Comparison of ENCODE assay signal across 30 mouse cellular contexts in genomic region chr2:28240920-28241319, GRCm38 (mm10).
"Had no signal": no experiment of that assay in that cellular context is flagged by ENCODE, and none has a peak within 500 bp of the region (broad histone marks: within the 10 kb centered on the region; RNA-seq: fewer than 3 reads in every experiment).

No protein-coding gene starts in this region.

- H3K4me1 ChIP-seq: liver, embryonic 12.5 days; liver, embryonic 13.5 days; liver, embryonic 15.5 days; lung, embryonic 15.5 days; midbrain, embryonic 12.5 days; midbrain, embryonic 13.5 days had no signal

- H3K4me3 ChIP-seq: left cerebral cortex, adult 2 months; limb, embryonic 10.5 days; limb, embryonic 12.5 days; limb, embryonic 13.5 days; limb, embryonic 15.5 days; liver, embryonic 12.5 days; liver, embryonic 13.5 days; liver, embryonic 15.5 days; lung, embryonic 15.5 days; megakaryocyte, embryonic 14.5 days; midbrain, embryonic 10.5 days; midbrain, embryonic 12.5 days; midbrain, embryonic 13.5 days; midbrain, embryonic 15.5 days had no signal

- H3K4me2 ChIP-seq: limb, embryonic 12.5 days; limb, embryonic 15.5 days; liver, embryonic 11.5 days; liver, embryonic 12.5 days; liver, embryonic 13.5 days; liver, embryonic 15.5 days; lung, embryonic 14.5 days; lung, embryonic 15.5 days; midbrain, embryonic 11.5 days; midbrain, embryonic 12.5 days; midbrain, embryonic 13.5 days; midbrain, embryonic 15.5 days had no signal

- H3K9ac ChIP-seq: limb, embryonic 12.5 days; limb, embryonic 15.5 days; liver, embryonic 12.5 days; liver, embryonic 13.5 days; liver, embryonic 14.5 days; liver, embryonic 15.5 days; liver, postnatal 0 days; lung, embryonic 14.5 days; lung, embryonic 15.5 days; midbrain, embryonic 12.5 days; midbrain, embryonic 13.5 days; midbrain, embryonic 15.5 days had no signal

- ATAC-seq: liver, embryonic 12.5 days; liver, postnatal 0 days; midbrain, embryonic 13.5 days; midbrain, embryonic 15.5 days; midbrain, embryonic 16.5 days had no signal

- H3K36me3 ChIP-seq: limb, embryonic 10.5 days; limb, embryonic 12.5 days; limb, embryonic 13.5 days; limb, embryonic 15.5 days; liver, embryonic 12.5 days; liver, embryonic 13.5 days; liver, embryonic 15.5 days; lung, embryonic 15.5 days; midbrain, embryonic 10.5 days; midbrain, embryonic 12.5 days; midbrain, embryonic 13.5 days; midbrain, embryonic 15.5 days had no signal

- DNase-seq: left cerebral cortex, postnatal 4 days; liver; liver, embryonic 13.5 days; liver, postnatal 0 days; lung, adult 18-20 months; lung, adult 2 months; lung, embryonic 14.5 days; lung, postnatal 10 days; lung, postnatal 14 days; lung, postnatal 36 days; lung, postnatal 4 days; midbrain, embryonic 14.5 days had no signal

- H3K9me3 ChIP-seq: limb, embryonic 10.5 days; limb, embryonic 12.5 days; limb, embryonic 13.5 days; limb, embryonic 15.5 days; liver, embryonic 12.5 days; liver, embryonic 13.5 days; liver, embryonic 15.5 days; lung, embryonic 15.5 days; midbrain, embryonic 12.5 days; midbrain, embryonic 13.5 days; midbrain, embryonic 15.5 days had no signal

- H3K27me3 ChIP-seq: limb, embryonic 13.5 days; limb, embryonic 15.5 days; liver, embryonic 13.5 days; lung, embryonic 15.5 days; midbrain, embryonic 12.5 days; midbrain, embryonic 13.5 days; midbrain, embryonic 15.5 days had no signal

- H3K27ac ChIP-seq: limb, embryonic 12.5 days; limb, embryonic 13.5 days; limb, embryonic 15.5 days; liver, embryonic 12.5 days; liver, embryonic 13.5 days; liver, embryonic 14.5 days; liver, embryonic 15.5 days; lung, embryonic 15.5 days; macrophage; midbrain, embryonic 10.5 days; midbrain, embryonic 12.5 days; midbrain, embryonic 13.5 days; midbrain, embryonic 15.5 days had no signal
